Mouse (Mus musculus) heart, embryonic 13.5 days (tissue): ENCODE results near the gene Pxmp2. TPM values are rescaled to one million over a fixed set of nuclear protein-coding genes. Genes with fewer than 3 reads are reported as not detected.
A peak's percentile ranks its signal among the peaks of the same experiment; 100 is the strongest.

Experiments used
- ATAC-seq: fragments of 200-750 bp; cut with Nextera tagmentation; 2 replicates; pipeline ENCODE4 v1.8.0; 2017; ENCODE audit warnings: moderate TSS enrichment; ENCODE audit not compliant: insufficient number of reproducible peaks, low FRiP score, low TSS enrichment; ENCODE audit errors: extremely low read depth
- H3K27ac ChIP-seq: fragments of 300-500 bp; sonication (generic); replicated peaks from 2 replicates; pipeline ENCODE4 v1.5.1; 2015; ENCODE audit warnings: moderate library complexity, mild to moderate bottlenecking, inconsistent platforms
- H3K27me3 ChIP-seq: fragments of 300-500 bp; sonication (generic); replicated peaks from 2 replicates; pipeline ENCODE4 v1.6.1; 2015; ENCODE audit warnings: mild to moderate bottlenecking, inconsistent platforms
- H3K36me3 ChIP-seq: fragments of 300-500 bp; sonication (generic); 2 replicates; pipeline ENCODE4 v1.6.1; 2015; ENCODE audit warnings: mild to moderate bottlenecking, inconsistent platforms
- H3K4me1 ChIP-seq: fragments of 300-500 bp; sonication (generic); 2 replicates; pipeline ENCODE4 v1.6.1; 2015; ENCODE audit warnings: inconsistent platforms
- H3K4me2 ChIP-seq: fragments of 300-500 bp; sonication (generic); 2 replicates; pipeline ENCODE4 v1.6.1; 2015; ENCODE audit warnings: inconsistent platforms, mild to moderate bottlenecking, moderate library complexity
- H3K4me3 ChIP-seq: fragments of 300-500 bp; sonication (generic); 2 replicates; pipeline ENCODE4 v1.5.1; 2015; ENCODE audit warnings: moderate library complexity, mild to moderate bottlenecking, inconsistent platforms
- H3K9ac ChIP-seq: fragments of 300-500 bp; sonication (generic); 2 replicates; pipeline ENCODE4 v1.6.1; 2015; ENCODE audit warnings: inconsistent platforms, mild to moderate bottlenecking, moderate library complexity
- H3K9me3 ChIP-seq: fragments of 300-500 bp; sonication (generic); 2 replicates; pipeline ENCODE4 v1.6.1; 2016; ENCODE audit warnings: inconsistent platforms
- WGBS: fragments of 180-500 bp; shearing (Covaris S2); methylation state at CpG from one replicate; pipeline ENCODE4 v1.1.7; 2015; ENCODE audit warnings: mixed read lengths; 5-methylcytosine and 5-hydroxymethylcytosine counted together
- polyA plus RNA-seq: library from polyadenylated mRNA; unstranded; fragments of >200 nt; fragmentation: Nextera tagmentation; extraction: Ambion mirVana; gene quantifications from 2 replicates; pipeline ENCODE4 v1.2.1, GENCODE M21; 2015

Gene Pxmp2
- polyA plus RNA-seq, 1 experiment from 2014 or later = 16.0 TPM

DNA sequence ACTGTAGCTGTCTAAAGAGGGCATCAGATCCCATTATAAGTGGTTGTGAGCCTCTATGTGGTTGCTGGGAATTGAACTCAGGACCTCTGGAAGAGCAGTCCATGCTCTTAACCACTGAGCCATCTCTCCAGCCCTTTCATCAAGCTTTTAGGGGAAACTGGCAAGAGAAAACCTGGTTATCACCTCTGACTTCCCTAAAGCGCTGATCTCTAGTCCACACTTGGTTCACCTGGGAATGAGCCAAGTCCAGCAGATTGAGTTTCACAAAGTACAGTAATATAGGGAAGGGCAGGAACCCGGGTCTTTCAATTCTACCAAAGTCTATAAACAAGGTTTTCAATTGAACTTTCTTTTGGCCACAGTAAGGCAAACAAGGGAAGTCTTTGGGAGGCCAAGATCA lies 4.0 kb downstream of the Pxmp2 start:
- 73% methylated on average over 2 of the region's 2 CpGs for WGBS
- ATAC-seq = no peak
- no peaks in the 10 kb centered on the region for H3K9me3 ChIP-seq

DNA sequence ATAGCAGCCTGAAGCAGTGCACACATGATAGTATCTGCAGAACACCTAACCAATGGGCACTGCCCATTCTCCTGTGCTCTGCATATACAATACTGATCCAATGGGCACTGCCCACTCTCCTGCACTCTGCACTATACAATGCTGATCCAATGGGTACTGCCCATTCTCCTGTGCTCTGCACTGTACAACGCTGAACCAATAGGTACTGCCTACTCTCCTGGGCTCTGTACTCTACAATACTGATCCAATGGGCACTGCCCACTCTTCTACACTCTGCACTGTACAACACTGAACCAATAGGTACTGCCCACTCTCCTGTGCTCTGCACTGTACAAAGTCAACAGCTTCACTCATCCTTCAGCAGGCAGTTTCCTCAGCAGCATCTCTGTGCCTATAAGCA lies 9.1 kb downstream of the Pxmp2 start:
- Histone ChIP-seq H3K4me1 (no peaks in the 10 kb centered on the region), H3K4me2 (no peak overlapping the region), H3K27me3 (no peaks in the 10 kb centered on the region), H3K4me3 (no peak overlapping the region), H3K27ac (no peak overlapping the region), H3K9ac (no peak overlapping the region), H3K9me3 (no peaks in the 10 kb centered on the region), H3K36me3 (no peaks in the 10 kb centered on the region)
- no peak for ATAC-seq
- 96% methylated on average over 1 of the region's 1 CpGs for WGBS

More for the DNA sequence above, 4.0 kb downstream of the Pxmp2 start:
- no peak overlapping the region for H3K27ac ChIP-seq
- no peak overlapping the region for H3K4me2 ChIP-seq
- peaks cover 19% of the 10 kb centered on the region for H3K4me1 ChIP-seq
- H3K9ac ChIP-seq = no peak overlapping the region
- no peaks in the 10 kb centered on the region for H3K36me3 ChIP-seq
- 0 out of 2 replicates have a peak, but pooled peaks cover 2% of the 10 kb centered on the region for H3K27me3 ChIP-seq
- H3K4me3 ChIP-seq = no peak overlapping the region

DNA sequence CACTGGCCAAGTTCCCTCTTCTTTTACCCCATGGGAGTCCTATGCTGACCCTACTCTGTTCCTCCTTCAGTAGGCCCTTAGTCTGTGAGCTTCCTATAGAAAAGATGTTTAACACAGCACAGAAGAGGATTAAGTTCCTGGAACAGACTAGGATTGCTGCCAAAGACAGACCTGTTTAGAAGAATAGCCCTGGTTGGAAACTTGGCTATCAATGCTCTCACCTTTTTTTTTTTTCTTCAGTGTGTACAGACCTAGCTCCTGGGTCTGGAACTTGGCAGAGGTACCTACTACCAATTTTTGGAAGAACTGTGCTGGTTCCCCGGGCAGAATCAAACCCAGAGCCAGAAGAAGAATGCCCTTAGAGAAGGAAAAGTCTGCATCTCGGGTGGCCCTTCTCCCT lies 9.6 kb downstream of the Pxmp2 start:
- H3K9me3 ChIP-seq = no peaks in the 10 kb centered on the region
- H3K27me3 ChIP-seq = no peaks in the 10 kb centered on the region
- H3K9ac ChIP-seq = no peak overlapping the region
- no peak overlapping the region for H3K27ac ChIP-seq
- no peak for ATAC-seq
- no peak overlapping the region for H3K4me2 ChIP-seq
- 63% methylated on average over 2 of the region's 2 CpGs for WGBS
- H3K4me3 ChIP-seq = no peak overlapping the region
- no peaks in the 10 kb centered on the region for H3K36me3 ChIP-seq
- no peaks in the 10 kb centered on the region for H3K4me1 ChIP-seq

DNA sequence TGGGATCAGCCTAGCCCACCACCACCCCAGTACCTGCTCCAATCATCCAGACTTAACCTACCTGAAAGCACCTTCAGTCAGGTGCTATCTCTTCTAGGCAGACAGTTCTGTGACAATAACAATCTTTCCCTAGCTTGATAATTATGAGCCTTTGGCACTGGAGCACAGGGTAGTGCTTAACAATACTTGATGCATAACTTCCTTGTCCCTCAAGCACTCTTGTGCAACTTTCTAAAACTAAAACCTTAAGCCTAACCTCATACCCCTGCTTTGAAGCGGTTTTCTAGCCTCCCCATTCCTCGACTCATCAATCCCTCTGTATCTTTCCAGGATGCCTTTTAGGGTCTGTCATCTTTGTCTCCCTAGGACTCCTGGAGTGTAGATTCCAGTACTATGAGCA lies 11.1 kb downstream of the Pxmp2 start:
- no peaks in the 10 kb centered on the region for H3K4me1 ChIP-seq
- H3K9ac ChIP-seq = no peak overlapping the region
- no peak for ATAC-seq
- H3K4me3 ChIP-seq = no peak overlapping the region
- no peaks in the 10 kb centered on the region for H3K36me3 ChIP-seq
- H3K27me3 ChIP-seq = no peaks in the 10 kb centered on the region
- WGBS = 68% methylated on average over 2 of the region's 2 CpGs
- no peak overlapping the region for H3K4me2 ChIP-seq
- no peaks in the 10 kb centered on the region for H3K9me3 ChIP-seq
- no peak overlapping the region for H3K27ac ChIP-seq

DNA sequence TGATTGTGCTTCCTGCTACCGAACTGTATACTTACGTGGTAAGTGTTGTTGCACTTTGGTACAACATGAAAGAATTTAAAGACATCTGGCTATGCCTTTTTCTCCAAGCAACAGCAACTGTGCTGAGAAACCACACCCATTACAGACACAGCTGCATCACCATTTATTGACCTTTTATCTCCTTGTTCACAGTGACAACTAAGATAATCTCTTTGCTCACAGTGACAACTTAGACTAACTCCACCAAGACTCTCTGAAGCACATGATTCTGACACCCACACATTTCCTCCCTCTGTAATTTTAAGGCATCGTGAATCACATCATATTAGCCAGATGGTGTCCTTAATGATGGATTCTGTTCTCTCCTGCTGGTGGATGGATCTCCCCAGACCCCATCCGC lies 11.8 kb downstream of the Pxmp2 start:
- Histone ChIP-seq H3K4me1 (peaks cover under 1% of the 10 kb centered on the region), H3K4me3 (no peak overlapping the region), H3K4me2 (no peak overlapping the region), H3K27me3 (no peaks in the 10 kb centered on the region), H3K9me3 (no peaks in the 10 kb centered on the region), H3K27ac (no peak overlapping the region), H3K9ac (no peak overlapping the region), H3K36me3 (no peaks in the 10 kb centered on the region)
- WGBS = 70% methylated on average over 4 of the region's 4 CpGs
- ATAC-seq = no peak

DNA sequence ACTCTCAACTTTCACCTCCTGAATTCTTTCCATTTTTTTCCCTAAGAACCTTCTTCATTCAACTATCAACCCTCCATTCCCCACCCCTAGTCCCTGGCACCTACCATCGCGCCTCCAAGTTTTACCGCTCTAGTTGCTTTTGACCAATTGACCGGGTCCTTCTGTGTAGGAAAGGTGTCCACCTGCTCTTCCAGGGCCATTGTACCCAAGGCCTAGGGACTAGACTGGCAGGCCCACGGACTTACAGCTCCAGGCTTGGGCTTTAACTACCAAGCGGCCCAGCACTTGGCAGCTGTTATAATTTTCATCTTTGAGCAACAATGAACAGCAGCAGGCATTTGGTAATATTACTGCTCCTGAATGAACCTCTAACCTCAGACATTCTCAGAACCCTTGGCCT lies 15.7 kb downstream of the Pxmp2 start:
- Histone ChIP-seq H3K9me3 (no peaks in the 10 kb centered on the region), H3K4me2 (no peak overlapping the region), H3K4me1 (peaks cover 13% of the 10 kb centered on the region), H3K9ac (no peak overlapping the region), H3K4me3 (no peak overlapping the region), H3K36me3 (peaks cover 23% of the 10 kb centered on the region), H3K27ac (no peak overlapping the region), H3K27me3 (no peaks in the 10 kb centered on the region)
- ATAC-seq = no peak
- WGBS = 89% methylated on average over 6 of the region's 6 CpGs

DNA sequence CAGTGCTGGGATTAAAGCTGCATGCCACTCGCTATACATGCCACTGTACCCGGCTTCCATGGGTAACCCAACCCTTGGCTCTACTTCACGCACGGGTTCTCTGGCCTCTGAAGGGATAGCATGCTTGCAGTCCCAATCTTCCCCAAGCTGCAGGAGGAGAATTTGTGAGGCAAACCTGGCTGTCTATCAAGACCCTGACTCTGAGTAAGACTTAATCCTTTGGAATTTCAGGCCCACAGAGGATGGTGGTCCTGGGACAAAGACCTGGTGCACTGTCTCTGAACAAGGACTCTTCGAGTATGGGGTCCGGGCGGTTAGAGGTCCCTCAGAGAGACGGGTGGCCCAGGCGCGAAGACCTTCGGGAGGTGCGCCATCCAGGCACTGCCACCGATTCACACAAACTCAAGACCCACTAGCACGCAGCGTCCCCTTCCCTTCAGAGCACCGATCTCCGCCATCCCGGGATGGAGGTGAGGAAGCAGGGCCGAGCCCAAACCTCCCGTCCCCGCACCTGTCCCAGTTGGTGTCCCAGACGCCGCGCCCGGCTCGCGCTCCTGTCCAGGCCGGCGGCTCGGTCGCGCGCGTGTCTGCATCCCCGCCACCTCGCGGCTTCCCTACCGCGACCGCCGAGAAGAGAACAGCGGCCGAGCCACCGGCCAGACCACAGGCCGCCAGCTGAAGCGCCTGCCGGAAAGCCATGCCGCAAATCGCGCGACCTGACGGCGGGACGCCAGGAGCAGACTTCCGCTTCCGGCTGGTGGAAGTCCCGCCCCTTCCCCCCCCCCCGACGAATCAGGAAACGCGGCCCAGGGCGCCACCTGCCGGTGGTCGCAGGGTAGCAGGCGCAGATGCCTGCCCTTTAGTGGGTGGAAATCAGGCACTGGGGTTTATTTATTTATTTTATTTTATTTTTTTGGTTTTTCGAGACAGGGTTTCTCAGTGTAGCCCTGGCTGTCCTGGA lies 16.6 kb downstream of the Pxmp2 start, which contains the start of gene Pgam5:
TSS of gene Pgam5 (minus strand) at position 773 of the 961 bp plus-strand sequence.
- Histone ChIP-seq H3K4me1 (peaks cover 13% of the 10 kb centered on the region), H3K36me3 (peaks cover 31% of the 10 kb centered on the region), H3K27ac (peak within 1 kb of the TSS; percentile 50), H3K9ac (peak within 1 kb of the TSS; percentile 90), H3K4me3 (peak within 1 kb of the TSS; percentile 90), H3K9me3 (no peaks in the 10 kb centered on the region), H3K4me2 (peak within 1 kb of the TSS; percentile 90), H3K27me3 (no peaks in the 10 kb centered on the region)
- ATAC-seq = peak; percentile 85; the same call in 1 of the 2 replicates
- WGBS = under 1% methylated on average over 66 of the region's 66 CpGs

DNA sequence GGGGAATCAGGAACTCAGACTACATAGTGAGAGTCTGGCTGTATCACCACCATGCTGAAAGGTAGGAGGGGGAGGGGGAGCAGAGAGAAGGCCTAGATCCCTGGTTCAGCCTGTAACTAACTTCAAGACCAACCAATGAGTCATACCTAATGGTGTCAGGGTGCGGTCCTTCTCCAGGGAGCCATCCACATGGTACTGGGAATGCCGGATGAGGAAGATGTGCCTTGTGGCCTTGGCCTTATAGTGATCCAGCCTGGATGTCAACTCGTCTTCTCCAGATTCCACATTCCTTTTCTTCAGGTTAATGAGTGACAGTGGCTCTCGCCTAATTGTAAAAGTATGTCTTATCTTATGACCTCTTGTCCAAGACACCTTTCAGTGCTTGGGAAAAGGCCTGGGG lies 19.0 kb downstream of the Pxmp2 start:
- 77% methylated on average over 4 of the region's 4 CpGs for WGBS

DNA sequence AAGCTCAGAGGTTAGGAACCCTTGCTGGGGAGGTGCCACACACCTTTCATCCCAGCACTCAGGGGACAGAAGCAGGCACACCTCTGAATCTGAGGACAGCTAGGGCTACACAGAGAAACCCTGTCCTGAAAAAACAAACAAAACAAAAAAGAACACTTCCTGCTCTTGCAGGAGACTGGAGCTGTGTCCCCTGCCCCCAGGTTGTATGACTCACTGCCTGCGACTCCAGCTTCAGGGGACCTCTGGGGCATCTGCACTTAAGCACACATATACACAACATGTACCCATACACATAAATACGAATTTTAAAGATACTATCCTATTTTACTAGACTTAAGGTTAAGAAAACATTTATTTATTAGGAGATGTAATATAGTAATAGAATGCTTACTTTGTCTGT lies 41.9 kb downstream of the Pxmp2 start:
- 76% methylated on average over 2 of the region's 2 CpGs for WGBS
- ATAC-seq = no peak
- Histone ChIP-seq H3K9me3 (no peaks in the 10 kb centered on the region), H3K27me3 (no peaks in the 10 kb centered on the region), H3K4me1 (no peaks in the 10 kb centered on the region), H3K4me3 (no peak overlapping the region), H3K27ac (no peak overlapping the region), H3K4me2 (no peak overlapping the region), H3K9ac (no peak overlapping the region), H3K36me3 (peaks cover 98% of the 10 kb centered on the region)

More for the DNA sequence above, 19.0 kb downstream of the Pxmp2 start:
- Histone ChIP-seq H3K9me3 (no peaks in the 10 kb centered on the region), H3K27ac (no peak overlapping the region), H3K4me3 (no peak overlapping the region), H3K4me2 (no peak overlapping the region), H3K36me3 (peaks cover 48% of the 10 kb centered on the region), H3K4me1 (peaks cover 13% of the 10 kb centered on the region), H3K9ac (no peak overlapping the region), H3K27me3 (no peaks in the 10 kb centered on the region)
- ATAC-seq = no peak

DNA sequence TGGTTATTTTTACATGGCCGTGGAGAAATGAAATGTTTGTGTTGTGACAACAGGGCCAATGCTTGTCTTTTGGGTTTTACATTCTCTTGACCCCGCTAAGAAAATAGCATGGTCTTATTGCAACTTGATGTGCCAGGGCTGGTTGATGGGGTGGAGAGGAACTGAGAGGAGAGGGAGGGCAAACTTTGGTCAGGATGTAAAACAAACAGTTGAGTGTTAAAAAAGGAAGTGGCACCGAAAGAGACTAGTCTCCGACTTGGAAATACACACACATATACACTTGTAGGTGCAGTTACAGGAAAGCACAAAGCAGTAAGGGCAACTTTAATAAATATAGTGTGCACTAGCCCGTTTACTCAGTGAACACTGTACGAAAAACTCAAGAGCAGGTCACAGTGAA lies 53.6 kb downstream of the Pxmp2 start:
- Histone ChIP-seq H3K4me3 (peak overlapping the region; percentile 91), H3K9me3 (no peaks in the 10 kb centered on the region), H3K27me3 (no peaks in the 10 kb centered on the region), H3K4me2 (peak overlapping the region; percentile 83), H3K36me3 (peaks cover 40% of the 10 kb centered on the region), H3K4me1 (peaks cover 22% of the 10 kb centered on the region), H3K27ac (no peak overlapping the region), H3K9ac (no peak overlapping the region)
- ATAC-seq = no peak
- 80% methylated on average over 6 of the region's 6 CpGs for WGBS

DNA sequence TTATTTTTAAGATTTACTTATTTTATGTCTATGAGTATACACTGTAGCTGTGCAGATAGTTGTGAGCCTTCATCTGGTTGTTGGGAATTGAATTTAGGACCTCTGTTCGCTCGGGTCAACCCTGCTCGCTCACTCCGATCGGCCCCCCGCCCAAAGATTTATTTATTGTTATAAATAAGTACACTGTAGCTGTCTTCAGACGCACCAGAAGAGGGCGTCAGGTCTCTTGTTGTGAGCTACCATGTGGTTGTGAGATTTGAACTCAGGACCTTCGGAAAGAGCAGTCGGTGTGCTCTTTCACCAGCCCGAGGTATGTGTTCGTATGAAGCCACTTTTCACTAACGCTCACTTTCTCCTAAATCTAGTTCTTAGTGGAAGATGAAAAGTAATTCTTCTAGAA lies 54.3 kb downstream of the Pxmp2 start:
- peak overlapping the region; percentile 83 for H3K4me2 ChIP-seq
- H3K36me3 ChIP-seq = peaks cover 40% of the 10 kb centered on the region
- no peak overlapping the region for H3K27ac ChIP-seq
- H3K4me3 ChIP-seq = peak overlapping the region; percentile 91
- WGBS = 42% methylated on average over 13 of the region's 13 CpGs
- H3K9ac ChIP-seq = peak overlapping the region; percentile 97
- no peak for ATAC-seq
- no peaks in the 10 kb centered on the region for H3K9me3 ChIP-seq
- peaks cover 22% of the 10 kb centered on the region for H3K4me1 ChIP-seq
- H3K27me3 ChIP-seq = no peaks in the 10 kb centered on the region
